ENCODE assay signal across 12 mouse cellular contexts in the genomic region with DNA sequence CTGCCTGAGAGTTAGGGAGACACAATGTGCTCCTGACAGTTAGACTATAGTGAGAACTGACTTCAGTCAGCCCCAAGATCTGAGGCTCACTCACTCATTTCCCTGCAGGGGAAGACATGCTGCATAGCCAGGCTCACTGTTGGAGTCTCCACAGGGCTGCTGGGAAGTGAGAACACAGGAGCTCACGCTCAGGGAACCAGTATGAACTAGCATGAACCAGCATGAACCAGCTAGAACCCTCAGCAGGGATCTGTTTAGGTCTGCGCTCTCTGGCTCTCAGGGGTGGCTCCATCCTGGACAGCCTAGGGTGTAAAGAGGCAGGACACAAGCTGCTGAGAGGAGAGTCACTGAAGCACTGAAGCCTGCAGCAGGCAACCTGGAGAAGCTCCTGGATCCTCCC.
"Had no signal": no experiment of that assay in that cellular context is flagged by ENCODE, and none has a peak within 500 bp of the region (broad histone marks: within the 10 kb centered on the region; RNA-seq: fewer than 3 reads in every experiment).

No protein-coding gene starts in this region.

- H3K4me3 ChIP-seq: left cerebral cortex, adult 2 months; limb, embryonic 15.5 days; liver, embryonic 13.5 days; midbrain, embryonic 12.5 days; neural tube, embryonic 13.5 days had no signal

- H3K9me3 ChIP-seq: limb, embryonic 15.5 days; liver, embryonic 13.5 days; midbrain, embryonic 12.5 days; neural tube, embryonic 13.5 days had no signal

- H3K9ac ChIP-seq: limb, embryonic 15.5 days; liver, embryonic 13.5 days; midbrain, embryonic 12.5 days; neural tube, embryonic 13.5 days had no signal

- H3K27me3 ChIP-seq: limb, embryonic 15.5 days; liver, embryonic 13.5 days; midbrain, embryonic 12.5 days; neural tube, embryonic 13.5 days had no signal

- DNase-seq: liver, embryonic 13.5 days; lung, adult 18-20 months; right cerebral cortex, postnatal 4 days; spleen, adult 18-20 months; thymus, adult 18-20 months; thymus, postnatal 14 days had no signal

- H3K4me1 ChIP-seq: liver, embryonic 13.5 days; midbrain, embryonic 12.5 days; neural tube, embryonic 13.5 days had no signal

- ATAC-seq: intestine, postnatal 0 days; midbrain, embryonic 16.5 days had no signal

- H3K36me3 ChIP-seq: limb, embryonic 15.5 days; liver, embryonic 13.5 days; midbrain, embryonic 12.5 days; neural tube, embryonic 13.5 days had no signal

- H3K27ac ChIP-seq: left cerebral cortex, adult 2 months; limb, embryonic 15.5 days; liver, embryonic 13.5 days; midbrain, embryonic 12.5 days; neural tube, embryonic 13.5 days had no signal

- H3K4me2 ChIP-seq: limb, embryonic 15.5 days; liver, embryonic 13.5 days; midbrain, embryonic 12.5 days; neural tube, embryonic 13.5 days had no signal
